Mouse (Mus musculus): ENCODE data around the gene Tmem9b.

DNA sequence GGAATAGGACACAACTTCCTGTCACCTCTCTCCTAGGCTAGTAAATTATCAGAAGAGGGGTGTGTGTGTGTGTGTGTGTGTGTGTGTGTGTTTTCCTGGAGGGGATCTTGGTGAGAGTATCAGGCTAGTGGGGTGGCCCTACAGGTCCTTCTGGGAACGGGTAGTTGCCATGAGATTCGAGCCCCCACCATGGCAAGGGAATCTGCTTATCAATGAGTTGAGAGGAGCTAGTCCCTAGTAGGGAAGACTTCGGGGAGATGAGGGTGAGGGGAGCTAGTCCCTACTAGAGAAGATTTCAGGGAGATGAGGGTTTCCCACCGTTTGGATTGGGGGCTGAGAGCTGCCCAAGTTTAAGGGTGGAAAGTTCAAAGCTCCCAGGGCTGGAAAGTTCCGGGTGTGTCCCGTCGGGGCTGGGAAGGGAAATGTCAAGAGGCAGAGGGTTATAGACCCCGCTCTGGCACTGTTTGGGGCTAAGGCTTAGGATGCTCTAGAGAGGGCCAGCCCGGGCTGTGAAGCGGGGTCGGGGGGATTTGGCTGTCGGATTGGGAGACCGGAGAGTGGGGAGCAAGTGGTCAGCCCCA lies 1.2 kb downstream of the Tmem9b start:
- TF ChIP-seq CTCF (IDR thresholded peaks at IDR 0.05; ENCODE audit: extremely low read depth, insufficient read length, insufficient replicate concordance, low read depth, low read length): no peak
- TF ChIP-seq POLR2A (IDR thresholded peaks at IDR 0.05; ENCODE audit: low read depth, low read length): no peak

Data from small intestine, adult 2 months (tissue).